Mouse (Mus musculus) heart, postnatal 0 days (tissue): ENCODE results near the gene Krtap16-1. TPM values are rescaled to one million over a fixed set of nuclear protein-coding genes. Genes with fewer than 3 reads are reported as not detected.

Experiments used
- ATAC-seq: fragments of 200-750 bp; cut with Nextera tagmentation; 2 replicates; pipeline ENCODE4 v1.8.0; 2017; ENCODE audit warnings: low read depth, moderate number of reproducible peaks, moderate library complexity; ENCODE audit not compliant: insufficient read depth
- DNase-seq: peaks from one replicate; pipeline ENCODE4 v3.0.0-alpha.2; 2016; ENCODE audit warnings: low spot score
- H3K27ac ChIP-seq: fragments of 300-500 bp; sonication (generic); 2 replicates; pipeline ENCODE4 v1.5.1; 2014; ENCODE audit warnings: low read depth, mild to moderate bottlenecking
- H3K27me3 ChIP-seq: fragments of 300-500 bp; sonication (generic); 2 replicates; pipeline ENCODE4 v1.6.1; 2014; ENCODE audit warnings: low read length, mixed read lengths; ENCODE audit not compliant: control insufficient read depth, insufficient read depth
- H3K36me3 ChIP-seq: fragments of 300-500 bp; sonication (generic); replicated peaks from 2 replicates; pipeline ENCODE4 v1.6.1; 2014; ENCODE audit warnings: low read length, mixed read lengths; ENCODE audit not compliant: control insufficient read depth, insufficient read depth
- H3K4me1 ChIP-seq: fragments of 300-500 bp; sonication (generic); 2 replicates; pipeline ENCODE4 v1.6.1; 2014; ENCODE audit warnings: antibody characterized with exemption; ENCODE audit not compliant: control insufficient read depth, insufficient read depth
- H3K4me2 ChIP-seq: fragments of 300-500 bp; sonication (generic); 2 replicates; pipeline ENCODE4 v1.6.1; 2014; ENCODE audit warnings: low read depth, mild to moderate bottlenecking, low read length, moderate library complexity
- H3K4me3 ChIP-seq: fragments of 300-500 bp; sonication (generic); 2 replicates; pipeline ENCODE4 v1.5.1; 2014; ENCODE audit warnings: low read depth, low read length
- H3K9ac ChIP-seq: fragments of 300-500 bp; sonication (generic); replicated peaks from 2 replicates; pipeline ENCODE4 v1.6.1; 2014; ENCODE audit warnings: low read depth, low read length, mixed read lengths
- H3K9me3 ChIP-seq: fragments of 300-500 bp; sonication (generic); replicated peaks from 2 replicates; pipeline ENCODE4 v1.6.1; 2016; ENCODE audit warnings: low read length; ENCODE audit not compliant: control insufficient read depth
- CTCF ChIP-seq: IDR thresholded peaks from 2 replicates; pipeline ENCODE4 v1.5.1; 2016; ENCODE audit warnings: antibody characterized with exemption, control low read depth, low read depth
- EP300 ChIP-seq: IDR thresholded peaks from 2 replicates; pipeline ENCODE4 v1.6.1; 2016; ENCODE audit warnings: antibody characterized with exemption, low read depth
- WGBS: fragments of 180-500 bp; shearing (Covaris S2); extraction: QIAGEN DNeasy Blood & Tissue Kit; methylation state at CpG from one replicate; pipeline ENCODE4 v1.1.7; 2014; 5-methylcytosine and 5-hydroxymethylcytosine counted together
- polyA plus RNA-seq: library from polyadenylated mRNA; unstranded; fragments of >200 nt; fragmentation: Nextera tagmentation; extraction: Ambion mirVana; gene quantifications from 2 replicates; pipeline ENCODE4 v1.2.1, GENCODE M21; 2015
- total RNA-seq: library from RNA; depleted of rRNA; stranded (reverse); fragments of >200 nt; gene quantifications from 2 replicates; pipeline ENCODE4 v1.2.3, GENCODE M21; 2014; ENCODE audit warnings: low replicate concordance; rRNA removed

The Krtap16-1 gene
- total and polyA plus RNA-seq, 2 experiments from 2014 or later = not detected

DNA sequence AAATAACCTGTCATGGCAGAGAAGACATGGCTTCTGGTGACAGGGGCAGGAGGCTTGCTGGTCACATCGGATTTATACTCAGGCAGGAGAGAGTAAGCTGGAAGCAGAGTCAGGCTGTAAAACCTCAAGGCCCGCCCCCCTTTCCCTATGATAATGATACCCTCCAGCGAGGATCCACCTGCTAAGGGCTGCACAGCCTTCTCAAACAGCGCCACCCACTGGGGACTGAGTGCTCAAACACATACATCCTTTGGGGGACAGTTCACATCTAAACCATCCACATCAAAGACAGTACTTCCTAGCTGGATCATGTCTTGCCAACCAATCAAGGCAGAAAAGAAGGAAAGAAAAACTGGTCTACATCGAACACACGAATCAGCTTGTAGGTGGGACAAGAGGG, 22.2 kb downstream of the Krtap16-1 start:
- Histone ChIP-seq H3K9ac (no peak overlapping the region), H3K4me3 (no peak overlapping the region), H3K4me2 (no peak overlapping the region), H3K4me1 (no peaks in the 10 kb centered on the region), H3K27ac (no peak overlapping the region), H3K36me3 (no peaks in the 10 kb centered on the region), H3K27me3 (no peaks in the 10 kb centered on the region), H3K9me3 (no peaks in the 10 kb centered on the region)
- WGBS = 53% methylated on average over 6 of the region's 6 CpGs
- no peak for DNase-seq
- ATAC-seq = no peak
- TF ChIP-seq CTCF (no peak), EP300 (no peak)

DNA sequence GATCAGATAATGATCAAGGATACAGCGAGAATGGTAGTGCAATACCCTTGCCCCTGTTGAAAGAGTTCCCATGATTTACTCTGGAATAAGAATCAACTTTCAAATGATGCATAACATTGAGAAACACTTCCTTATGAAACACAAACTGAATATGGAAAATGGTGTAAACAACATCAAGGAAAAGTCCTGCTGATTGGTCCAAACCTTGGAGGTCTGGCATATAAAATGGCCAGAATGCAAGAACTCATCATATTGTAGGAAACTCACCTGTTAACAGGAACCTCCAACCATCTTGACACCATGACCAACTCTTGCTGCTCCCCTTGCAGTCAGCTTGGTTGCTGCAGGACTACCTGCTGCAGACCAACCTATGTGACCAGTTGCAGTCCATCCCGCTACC, 38.2 kb downstream of the Krtap16-1 start, which contains the start of gene Krtap9-5:
Krtap9-5 (plus strand) TSS at position 301 of the 400 bp plus-strand sequence.
- DNase-seq (no peak), ATAC-seq (no peak)
- TF ChIP-seq EP300 (no peak), CTCF (no peak)
- 72% methylated on average over 2 of the region's 2 CpGs for WGBS
- Histone ChIP-seq H3K4me2 (no peak within 1 kb of the TSS), H3K36me3 (no peaks in the 10 kb centered on the region), H3K4me1 (no peaks in the 10 kb centered on the region), H3K27me3 (no peaks in the 10 kb centered on the region), H3K9me3 (no peaks in the 10 kb centered on the region), H3K27ac (no peak within 1 kb of the TSS), H3K4me3 (no peak within 1 kb of the TSS), H3K9ac (no peak within 1 kb of the TSS)

DNA sequence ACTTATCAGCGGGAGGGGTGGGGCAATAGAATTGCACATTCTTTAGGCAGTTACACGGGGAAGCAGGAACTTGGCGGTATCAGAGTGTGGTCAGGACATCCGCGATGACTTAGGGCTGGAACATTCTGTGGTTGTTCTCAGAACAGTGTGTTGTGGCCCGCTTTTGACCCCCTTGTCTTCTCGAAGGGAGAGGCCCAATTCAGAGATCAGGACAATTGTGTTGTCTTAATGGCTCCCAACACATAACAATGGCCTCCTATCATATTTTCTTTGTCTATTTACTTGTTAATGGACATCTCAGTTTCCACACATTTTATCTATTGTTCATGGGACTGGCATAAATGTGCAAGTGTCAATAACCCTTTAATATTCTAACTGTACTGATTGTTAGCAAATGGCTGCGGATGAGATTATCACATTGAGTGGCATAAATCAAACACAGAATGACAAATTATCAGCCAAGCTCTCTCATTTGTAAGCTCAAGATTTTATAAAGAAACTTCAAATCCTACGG, 48.6 kb downstream of the Krtap16-1 start:
- H3K9me3 ChIP-seq = no peaks in the 10 kb centered on the region
- H3K27ac ChIP-seq = no peak overlapping the region
- no peaks in the 10 kb centered on the region for H3K4me1 ChIP-seq
- H3K9ac ChIP-seq = no peak overlapping the region
- no peak for TF ChIP-seq EP300
- TF ChIP-seq CTCF = no peak
- no peak overlapping the region for H3K4me2 ChIP-seq
- DNase-seq = no peak
- WGBS = 78% methylated on average over 9 of the region's 9 CpGs
- H3K27me3 ChIP-seq = no peaks in the 10 kb centered on the region
- ATAC-seq = no peak
- no peak overlapping the region for H3K4me3 ChIP-seq
- no peaks in the 10 kb centered on the region for H3K36me3 ChIP-seq

DNA sequence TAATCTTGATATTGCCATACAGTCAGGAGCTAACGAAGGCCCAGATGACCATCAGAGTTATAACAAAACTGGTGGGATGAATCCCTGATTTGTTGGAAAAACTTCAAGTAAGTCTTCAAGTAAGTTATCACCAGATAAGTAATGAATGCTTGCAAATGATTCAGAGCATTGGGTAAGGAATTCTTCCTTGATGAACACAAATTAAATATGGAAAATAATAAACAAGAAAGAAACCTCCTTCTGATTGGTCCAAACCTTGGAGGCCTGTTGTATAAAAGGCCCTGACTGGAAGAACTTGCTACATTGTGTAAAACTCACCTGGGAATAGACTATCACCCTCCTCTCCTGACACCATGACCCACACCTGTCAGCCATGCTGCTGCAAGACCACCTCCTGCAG, 50.4 kb downstream of the Krtap16-1 start, which contains the start of gene Krtap31-2:
Krtap31-2 (plus strand) TSS at position 301 of the 400 bp plus-strand sequence.
- 76% methylated on average over 1 of the region's 1 CpGs for WGBS
- no peaks in the 10 kb centered on the region for H3K9me3 ChIP-seq
- H3K36me3 ChIP-seq = no peaks in the 10 kb centered on the region
- TF ChIP-seq EP300 (no peak), CTCF (no peak)
- no peak within 1 kb of the TSS for H3K4me3 ChIP-seq
- no peak within 1 kb of the TSS for H3K9ac ChIP-seq
- H3K4me1 ChIP-seq = no peaks in the 10 kb centered on the region
- no peak within 1 kb of the TSS for H3K27ac ChIP-seq
- DNase-seq (no peak), ATAC-seq (no peak)
- H3K27me3 ChIP-seq = no peaks in the 10 kb centered on the region
- no peak within 1 kb of the TSS for H3K4me2 ChIP-seq

Other genes starting within 250 kb of the Krtap16-1 start
Only the 30 nearest of the 32 such genes appear.
- not detected in 2 replicates for gene Krtap4-8, start 205.9 kb downstream of the Krtap16-1 start, total RNA-seq
- gene Krtap4-8, start 205.9 kb downstream of the Krtap16-1 start, polyA plus RNA-seq = not detected in 2 replicates
- gene Krtap4-9, start 201.4 kb downstream of the Krtap16-1 start, total RNA-seq = not detected in 2 replicates
- gene Krtap4-9, start 201.4 kb downstream of the Krtap16-1 start, polyA plus RNA-seq = not detected in 2 replicates
- gene Gm11596, start 193.1 kb downstream of the Krtap16-1 start, total RNA-seq = not detected in 2 replicates
- gene Gm11596, start 193.1 kb downstream of the Krtap16-1 start, polyA plus RNA-seq = not detected in 2 replicates
- not detected in 2 replicates for gene Gm11569, start 187.7 kb downstream of the Krtap16-1 start, total RNA-seq
- not detected in 2 replicates for gene Gm11569, start 187.7 kb downstream of the Krtap16-1 start, polyA plus RNA-seq
- not detected in 2 replicates for gene Gm11554, start 182.2 kb downstream of the Krtap16-1 start, total RNA-seq
- gene Gm11554, start 182.2 kb downstream of the Krtap16-1 start, polyA plus RNA-seq = not detected in 2 replicates
- not detected in 2 replicates for gene Krtap4-13, start 176.7 kb downstream of the Krtap16-1 start, total RNA-seq
- not detected in 2 replicates for gene Krtap4-13, start 176.7 kb downstream of the Krtap16-1 start, polyA plus RNA-seq
- gene Gm11564, start 170.9 kb downstream of the Krtap16-1 start, total RNA-seq = not detected in 2 replicates
- not detected in 2 replicates for gene Gm11564, start 170.9 kb downstream of the Krtap16-1 start, polyA plus RNA-seq
- not detected in 2 replicates for gene 2300003K06Rik, start 148.5 kb downstream of the Krtap16-1 start, total RNA-seq
- gene 2300003K06Rik, start 148.5 kb downstream of the Krtap16-1 start, polyA plus RNA-seq = not detected in 2 replicates
- not detected in 2 replicates for gene Krtap4-16, start 135.0 kb downstream of the Krtap16-1 start, total RNA-seq
- gene Krtap4-16, start 135.0 kb downstream of the Krtap16-1 start, polyA plus RNA-seq = not detected in 2 replicates
- gene Gm11568, start 128.7 kb downstream of the Krtap16-1 start, total RNA-seq = not detected in 2 replicates
- not detected in 2 replicates for gene Gm11568, start 128.7 kb downstream of the Krtap16-1 start, polyA plus RNA-seq
- not detected in 2 replicates for gene Gm11559, start 122.1 kb downstream of the Krtap16-1 start, total RNA-seq
- not detected in 2 replicates for gene Gm11559, start 122.1 kb downstream of the Krtap16-1 start, polyA plus RNA-seq
- gene Krtap9-1, start 113.2 kb downstream of the Krtap16-1 start, total RNA-seq = not detected in 2 replicates
- gene Krtap9-1, start 113.2 kb downstream of the Krtap16-1 start, polyA plus RNA-seq = not detected in 2 replicates
- not detected in 2 replicates for gene Gm11567, start 107.4 kb downstream of the Krtap16-1 start, total RNA-seq
- gene Gm11567, start 107.4 kb downstream of the Krtap16-1 start, polyA plus RNA-seq = not detected in 2 replicates
- not detected in 2 replicates for gene Krtap31-1, start 78.7 kb downstream of the Krtap16-1 start, total RNA-seq
- not detected in 2 replicates for gene Krtap31-1, start 78.7 kb downstream of the Krtap16-1 start, polyA plus RNA-seq
- not detected in 2 replicates for gene Gm11565, start 71.8 kb downstream of the Krtap16-1 start, total RNA-seq
- gene Gm11565, start 71.8 kb downstream of the Krtap16-1 start, polyA plus RNA-seq = not detected in 2 replicates
- gene Krtap31-2, start 50.3 kb downstream of the Krtap16-1 start, total RNA-seq = not detected in 2 replicates
- gene Krtap31-2, start 50.3 kb downstream of the Krtap16-1 start, polyA plus RNA-seq = not detected in 2 replicates
- gene Krtap9-5, start 38.1 kb downstream of the Krtap16-1 start, total RNA-seq = not detected in 2 replicates
- gene Krtap9-5, start 38.1 kb downstream of the Krtap16-1 start, polyA plus RNA-seq = not detected in 2 replicates
- gene Krtap29-1, start 7.5 kb downstream of the Krtap16-1 start, total RNA-seq = not detected in 2 replicates
- not detected in 2 replicates for gene Krtap29-1, start 7.5 kb downstream of the Krtap16-1 start, polyA plus RNA-seq
- not detected in 2 replicates for gene Krtap17-1, start 7.4 kb upstream of the Krtap16-1 start, total RNA-seq
- gene Krtap17-1, start 7.4 kb upstream of the Krtap16-1 start, polyA plus RNA-seq = not detected in 2 replicates
- gene Krt33a, start 29.6 kb upstream of the Krtap16-1 start, total RNA-seq = not detected in 2 replicates
- gene Krt33a, start 29.6 kb upstream of the Krtap16-1 start, polyA plus RNA-seq = not detected in 2 replicates
- not detected in 2 replicates for gene Krt33b, start 43.3 kb upstream of the Krtap16-1 start, total RNA-seq
- not detected in 2 replicates for gene Krt33b, start 43.3 kb upstream of the Krtap16-1 start, polyA plus RNA-seq
- gene Krt34, start 55.0 kb upstream of the Krtap16-1 start, total RNA-seq = not detected in 2 replicates
- gene Krt34, start 55.0 kb upstream of the Krtap16-1 start, polyA plus RNA-seq = not detected in 2 replicates
- not detected in 2 replicates for gene Krt31, start 64.0 kb upstream of the Krtap16-1 start, total RNA-seq
- not detected in 2 replicates for gene Krt31, start 64.0 kb upstream of the Krtap16-1 start, polyA plus RNA-seq
- gene Krt32, start 101.6 kb upstream of the Krtap16-1 start, total RNA-seq = not detected in 2 replicates
- gene Krt32, start 101.6 kb upstream of the Krtap16-1 start, polyA plus RNA-seq = not detected in 2 replicates
- not detected in 2 replicates for gene Krt35, start 109.6 kb upstream of the Krtap16-1 start, total RNA-seq
- gene Krt35, start 109.6 kb upstream of the Krtap16-1 start, polyA plus RNA-seq = not detected in 2 replicates
- gene Krt36, start 119.0 kb upstream of the Krtap16-1 start, total RNA-seq = not detected in 2 replicates
- gene Krt36, start 119.0 kb upstream of the Krtap16-1 start, polyA plus RNA-seq = not detected in 2 replicates
- gene Krt13, start 135.0 kb upstream of the Krtap16-1 start, total RNA-seq = not detected in 2 replicates
- gene Krt13, start 135.0 kb upstream of the Krtap16-1 start, polyA plus RNA-seq = 0.30 TPM in 1 of 2 replicates, not detected in the other
- 0.12 and 8.1 TPM in 2 replicates for gene Krt15, start 149.3 kb upstream of the Krtap16-1 start, total RNA-seq
- 0.40 and 2.8 TPM in 2 replicates for gene Krt15, start 149.3 kb upstream of the Krtap16-1 start, polyA plus RNA-seq
- gene Krt19, start 162.1 kb upstream of the Krtap16-1 start, total RNA-seq = 22.5 and 52.2 TPM in 2 replicates
- 20.6 and 29.3 TPM in 2 replicates for gene Krt19, start 162.1 kb upstream of the Krtap16-1 start, polyA plus RNA-seq
- not detected in 2 replicates for gene Krt9, start 206.6 kb upstream of the Krtap16-1 start, total RNA-seq
- gene Krt9, start 206.6 kb upstream of the Krtap16-1 start, polyA plus RNA-seq = not detected in 2 replicates